Mouse (Mus musculus) liver (tissue): ENCODE results near the gene Arhgef12.
"Not testable (repeated sequence)": the region's sequence is repeated elsewhere in the genome, so short reads cannot be mapped to it uniquely, and the experiment has no call there.

Experiments
- DNase-seq: peaks from one replicate; pipeline ENCODE4 v3.0.0-alpha.2; 2020; ENCODE audit warnings: mixed read lengths

The Arhgef12 gene

GRCm38 (mm10) chr9:43107187-43107517 is at the start of gene Arhgef12:
Gene Arhgef12, minus strand, starts transcription at chr9:43107239.
- peak; percentile 24 for DNase-seq

GRCm38 (mm10) chr9:43155960-43156359 is 48.9 kb upstream of the Arhgef12 start:
- DNase-seq: no peak

DNA sequence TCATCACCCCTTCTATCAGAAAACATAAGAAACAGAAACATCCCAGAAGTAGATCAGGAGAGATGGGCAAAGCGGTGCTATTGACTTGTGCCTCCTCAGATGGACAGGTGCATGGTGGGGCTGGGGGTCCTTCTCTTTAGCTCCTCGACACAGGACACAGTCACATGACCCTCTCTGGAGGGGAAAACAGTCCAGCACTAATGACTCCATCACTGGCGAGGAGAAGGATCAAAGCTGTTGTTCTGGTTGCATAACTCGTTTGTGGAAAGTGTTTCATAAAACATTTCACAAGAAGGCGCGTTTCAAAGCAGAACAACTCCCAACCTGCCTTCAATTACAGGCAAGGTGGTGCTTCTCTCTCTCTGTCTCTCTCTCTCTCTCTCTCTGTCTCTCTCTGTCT is 44.7 kb upstream of the Arhgef12 start:
- no peak for DNase-seq

DNA sequence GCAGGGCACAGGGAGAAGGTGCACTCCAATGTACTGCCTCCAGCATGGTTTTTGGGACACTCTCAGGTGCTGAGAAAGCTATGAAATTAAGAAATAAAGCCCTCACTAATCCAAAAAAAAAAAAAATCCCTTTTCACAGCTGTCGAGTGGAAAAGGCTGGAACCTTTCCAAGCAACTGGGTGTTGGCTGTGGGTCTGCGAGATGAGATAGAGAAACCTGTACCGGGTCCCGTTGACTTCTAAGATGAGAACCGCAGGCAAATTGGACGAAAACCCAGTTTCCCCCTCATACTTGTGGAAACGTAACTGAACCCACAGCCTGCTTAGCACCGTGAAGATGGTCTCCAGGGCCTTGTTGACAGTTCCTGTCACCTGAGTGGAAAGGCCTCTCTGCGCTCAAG is 43.9 kb upstream of the Arhgef12 start:
- no peak for DNase-seq

GRCm38 (mm10) chr9:43150075-43150474 is 43.0 kb upstream of the Arhgef12 start:
- DNase-seq: peak; percentile 22

GRCm38 (mm10) chr9:43149498-43149897 is 42.5 kb upstream of the Arhgef12 start:
- no peak for DNase-seq

GRCm38 (mm10) chr9:43145196-43145595 is 38.2 kb upstream of the Arhgef12 start:
- no peak for DNase-seq

GRCm38 (mm10) chr9:43144206-43144810 is 37.3 kb upstream of the Arhgef12 start:
- DNase-seq: no peak

DNA sequence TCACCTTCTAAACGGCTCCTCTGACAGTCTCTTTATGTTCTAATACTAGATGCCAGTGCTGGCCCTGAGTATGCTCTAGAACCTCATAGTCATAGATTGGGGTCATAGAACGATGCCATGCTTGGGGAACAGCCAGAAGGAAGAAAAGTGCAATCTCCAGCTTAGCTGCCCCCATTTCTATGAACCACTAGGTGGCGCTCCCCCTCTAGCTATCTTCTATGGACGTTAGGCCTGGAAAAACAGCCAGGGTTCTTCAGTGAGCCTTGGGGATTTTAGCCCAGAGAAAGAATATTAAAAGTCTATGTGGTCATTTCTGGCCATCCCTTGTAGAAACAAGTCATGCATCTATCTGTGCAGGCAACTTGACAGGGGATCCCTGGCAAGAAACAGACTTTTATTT is 34.8 kb upstream of the Arhgef12 start:
- peak; percentile 55 for DNase-seq

- no peak for DNase-seq
Measured at GRCm38 (mm10) chr9:43133525-43133924, 26.5 kb upstream of the Arhgef12 start.

GRCm38 (mm10) chr9:43132380-43132779 is 25.3 kb upstream of the Arhgef12 start:
- DNase-seq: no peak

GRCm38 (mm10) chr9:43131940-43132339 is 24.9 kb upstream of the Arhgef12 start:
- DNase-seq: no peak

DNA sequence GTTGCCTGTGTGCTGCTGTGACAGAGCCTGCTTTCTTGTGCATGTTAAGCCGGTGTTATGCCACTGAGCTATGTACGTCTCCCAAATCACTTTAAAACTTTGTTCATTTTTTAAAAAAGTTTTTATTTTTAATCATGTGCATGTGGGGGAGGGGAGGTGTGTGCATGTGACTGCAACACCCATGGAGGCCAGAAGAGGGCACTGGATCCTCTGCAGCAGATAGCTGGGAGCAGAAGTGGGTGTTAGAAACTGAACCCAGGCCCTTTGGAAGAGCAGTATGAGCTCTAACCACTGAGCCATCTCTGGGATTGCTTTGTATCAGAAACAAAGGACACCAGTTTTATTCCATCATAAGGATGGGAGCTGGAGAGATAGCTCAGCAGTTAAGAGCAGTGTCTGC is 23.6 kb upstream of the Arhgef12 start:
- peak; percentile 51 for DNase-seq

GRCm38 (mm10) chr9:43127101-43127787 is 20.2 kb upstream of the Arhgef12 start:
- no peak for DNase-seq

DNA sequence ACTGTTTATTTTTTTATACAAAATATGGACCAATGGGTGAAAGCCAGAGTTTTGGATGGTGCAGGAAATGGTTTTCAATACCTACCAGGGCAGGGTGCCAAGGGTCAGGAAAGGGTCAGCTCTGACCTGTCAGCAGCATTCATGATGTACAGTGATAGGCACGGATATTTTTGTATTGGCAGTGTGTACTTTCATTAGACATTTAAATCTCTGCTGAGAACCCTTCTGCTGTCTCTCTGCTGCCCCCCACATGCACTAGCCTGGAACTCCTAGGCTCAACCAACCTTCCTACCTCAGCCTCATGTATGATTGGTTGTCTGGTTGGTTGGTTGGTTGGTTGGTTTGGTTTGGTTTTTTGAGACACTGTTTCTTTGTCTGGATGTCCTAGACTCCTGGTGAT is 15.3 kb upstream of the Arhgef12 start:
- DNase-seq: no peak

DNA sequence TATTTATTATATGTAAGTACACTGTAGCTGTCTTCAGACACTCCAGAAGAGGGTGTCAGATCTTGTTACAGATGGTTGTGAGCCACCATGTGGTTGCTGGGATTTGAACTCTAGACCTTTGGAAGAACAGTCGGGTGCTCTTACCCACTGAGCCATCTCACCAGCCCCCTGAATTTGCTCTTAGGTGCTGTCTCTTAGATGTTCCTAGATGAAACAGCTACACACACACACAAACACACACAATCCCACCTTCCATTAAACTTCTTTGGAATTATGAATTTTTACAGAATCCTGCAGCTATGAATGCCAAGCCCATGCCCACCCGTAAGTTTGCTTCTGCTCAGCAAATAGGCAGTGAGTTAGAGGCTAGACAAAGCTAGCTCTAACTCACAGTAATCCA is 14.9 kb upstream of the Arhgef12 start:
- DNase-seq: not testable (repeated sequence)

DNA sequence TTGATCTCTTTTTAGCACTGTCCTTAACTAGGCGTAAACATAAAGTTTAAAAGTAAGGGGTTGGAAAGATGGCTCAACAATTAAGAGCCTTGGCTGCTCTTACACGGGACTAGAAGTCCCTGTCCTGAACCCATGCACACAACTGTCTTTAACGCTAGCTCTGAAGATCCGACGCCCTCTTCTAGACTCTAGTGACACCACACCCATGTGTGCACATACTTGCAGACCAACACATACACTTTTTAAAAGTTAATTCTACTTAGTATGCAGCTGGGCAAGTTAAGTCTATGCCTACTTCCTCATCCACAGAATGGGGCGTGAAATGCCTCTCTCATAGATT is 9.9 kb upstream of the Arhgef12 start:
- DNase-seq: no peak

DNA sequence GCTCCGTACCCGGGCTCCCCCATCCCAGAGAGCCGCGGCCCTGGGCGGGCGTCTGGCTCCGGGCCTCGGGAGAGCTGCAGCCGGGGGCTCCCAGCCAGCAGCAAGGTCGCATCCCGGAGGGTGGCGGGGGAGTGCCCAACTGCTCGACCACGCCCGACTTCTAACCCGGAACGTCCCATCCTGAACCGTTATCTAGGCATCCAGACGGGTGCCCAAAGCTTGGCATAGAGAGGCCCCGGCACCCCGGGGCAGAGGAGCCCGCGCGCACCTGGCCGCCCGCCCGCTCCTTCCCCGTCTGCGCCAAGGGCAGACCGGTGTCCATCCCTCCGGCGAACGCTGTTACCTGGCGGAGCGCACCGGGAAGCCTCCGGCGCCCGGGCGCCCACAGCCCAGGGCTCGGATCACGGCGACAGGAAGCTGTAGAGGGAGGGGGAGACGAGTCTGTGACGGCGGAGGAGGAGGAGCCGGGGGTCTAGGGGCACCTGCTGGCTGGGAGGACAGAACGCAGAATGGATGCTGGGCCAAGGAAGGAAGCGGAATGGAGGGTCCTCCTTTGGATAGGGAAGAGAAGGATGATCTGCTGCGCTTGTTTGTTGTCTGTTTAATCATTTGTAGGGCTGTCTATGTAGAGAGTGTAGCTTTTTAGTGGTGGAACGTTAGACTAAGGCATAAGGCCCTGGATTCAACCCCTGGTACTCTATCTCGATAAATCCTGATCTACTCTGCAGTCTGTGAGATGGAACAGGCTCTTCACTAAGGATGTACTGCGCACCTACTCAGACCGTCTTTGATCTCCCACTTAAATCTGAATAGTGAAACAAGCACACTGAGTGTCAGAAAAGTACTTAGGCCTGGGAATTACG is 9.3 kb upstream of the Arhgef12 start, which contains the start of gene Tmem136:
TSS of gene Tmem136 (minus strand) at position 437 of the 863 bp plus-strand sequence.
- DNase-seq: peak; percentile 90

DNA sequence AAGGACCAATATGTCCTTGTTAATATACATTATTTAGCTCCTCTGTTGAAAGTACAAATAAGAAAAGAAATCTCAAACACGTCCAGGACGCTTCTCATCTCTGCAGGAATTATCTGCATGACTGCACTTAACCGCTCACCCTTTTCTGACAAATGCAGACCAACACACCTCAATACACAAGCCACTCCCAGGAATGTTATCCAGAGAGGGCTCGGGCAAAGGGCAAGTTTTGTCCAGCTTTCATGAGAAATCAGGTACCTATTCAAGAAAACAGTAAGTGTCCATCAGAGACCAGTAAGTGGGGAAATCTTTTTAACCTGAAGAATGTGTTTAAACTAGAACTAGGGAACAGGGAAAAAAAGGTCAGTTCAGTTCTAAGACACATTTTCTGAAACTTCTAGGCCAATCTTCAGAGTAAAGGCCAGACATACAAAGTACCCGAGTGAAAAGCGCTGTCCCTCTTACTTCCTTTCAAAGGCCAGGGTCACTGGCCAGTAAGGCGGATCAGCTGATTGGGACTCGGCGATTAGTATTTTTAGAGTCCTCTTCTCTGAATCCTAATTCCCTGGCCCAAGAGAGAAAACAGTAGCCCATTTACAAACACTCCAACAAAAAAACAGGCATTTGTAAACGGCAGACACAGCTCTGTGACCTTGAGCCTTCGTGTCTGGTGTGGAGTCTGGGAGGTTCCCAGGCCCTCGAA is 8.5 kb upstream of the Arhgef12 start:
- DNase-seq: no peak

DNA sequence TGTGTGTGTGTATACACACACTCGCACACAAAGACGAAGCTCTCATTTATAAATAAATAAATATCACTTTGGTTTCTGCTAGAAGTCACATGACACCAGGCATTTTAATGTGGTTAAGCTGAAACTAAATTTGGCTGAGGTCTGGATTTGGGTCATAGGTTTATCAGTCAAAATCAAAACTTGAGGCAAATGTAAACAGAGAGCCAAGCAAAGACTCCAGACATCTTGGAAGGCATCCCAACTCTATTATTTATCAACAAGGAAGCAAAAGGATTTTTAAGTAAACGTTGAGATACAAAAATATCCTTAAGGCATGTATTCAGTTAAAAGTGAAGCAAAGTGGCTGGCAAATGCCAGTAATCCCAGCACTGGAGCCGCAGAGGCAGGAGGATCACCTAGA is 7.8 kb upstream of the Arhgef12 start:
- no peak for DNase-seq

DNA sequence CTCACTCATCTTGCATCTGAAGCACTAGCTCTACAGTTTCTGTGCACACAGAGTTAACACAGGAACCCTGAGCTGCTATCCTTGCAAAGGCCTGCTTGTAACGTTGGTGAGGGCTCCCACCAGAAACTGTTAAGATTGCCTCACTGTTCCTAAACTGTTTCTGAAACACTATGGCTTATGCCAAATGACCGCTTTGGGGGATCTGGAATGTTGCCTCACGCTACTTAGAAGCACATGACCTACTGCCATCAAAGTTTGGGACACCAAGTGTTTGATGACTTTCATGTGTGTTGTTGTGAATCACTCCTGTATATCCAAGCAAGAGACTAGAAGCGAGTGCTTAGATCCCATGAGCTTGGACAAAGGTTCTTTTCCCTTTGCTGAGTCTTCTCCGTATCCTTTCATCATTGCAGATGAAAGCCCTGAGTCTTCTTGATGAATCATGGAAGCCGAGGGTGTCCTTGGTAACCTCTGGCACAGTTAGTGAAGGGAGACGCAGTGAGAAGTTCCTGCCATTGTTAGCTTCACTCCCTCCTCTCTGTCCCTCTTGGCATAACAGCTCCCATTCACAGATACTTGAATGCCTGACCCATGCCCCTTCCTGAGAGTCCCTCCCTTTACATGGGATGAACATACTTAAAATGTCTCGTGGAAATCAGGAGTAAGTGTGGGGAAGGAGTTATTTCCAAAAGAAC is 3.4 kb upstream of the Arhgef12 start:
- DNase-seq: no peak

DNA sequence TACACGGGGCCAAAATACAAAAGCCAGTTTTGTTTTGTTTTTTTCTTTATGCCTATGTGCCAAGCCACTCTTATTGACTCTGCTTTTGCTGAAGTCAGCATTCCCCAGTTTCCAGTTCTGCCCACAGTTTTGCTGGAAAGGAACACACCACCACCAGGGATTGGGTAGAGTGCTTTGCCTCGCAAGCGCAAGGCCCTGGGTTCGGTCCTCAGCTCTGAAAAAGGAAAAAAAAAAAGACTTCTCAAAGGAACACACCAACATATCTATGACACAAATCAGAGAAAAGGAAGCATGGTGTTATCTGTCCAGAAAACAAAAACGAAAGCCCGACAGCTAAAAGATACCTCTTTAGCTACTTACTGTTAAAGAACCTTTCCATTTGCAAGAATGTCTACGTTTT is 2.1 kb upstream of the Arhgef12 start:
- DNase-seq: no peak

DNA sequence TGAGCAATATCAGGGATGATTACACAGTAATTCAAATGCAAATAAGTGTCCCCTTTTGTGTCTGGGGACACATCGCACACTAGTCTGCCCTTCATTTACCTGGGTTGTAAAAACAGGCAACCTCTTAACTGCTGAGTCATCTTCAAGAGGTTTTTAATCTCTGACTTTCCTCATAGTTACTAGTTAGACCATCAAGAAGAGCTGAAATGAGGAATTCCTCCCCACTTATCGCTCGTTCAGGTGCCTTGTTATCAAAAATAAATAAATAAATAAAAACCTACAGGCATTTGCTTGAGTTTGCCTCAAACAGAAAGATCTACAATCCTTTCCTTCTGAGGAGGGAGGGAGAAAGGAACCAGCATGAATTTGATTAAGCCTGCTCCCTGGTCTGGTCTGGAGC is 1.7 kb upstream of the Arhgef12 start:
- no peak for DNase-seq
